Mouse (Mus musculus): ENCODE measurements around the gene Flt4. TPM values are rescaled to one million over a fixed set of nuclear protein-coding genes. Genes with fewer than 3 reads are reported as not detected.

Flt4 gene
- not detected for polyA plus RNA-seq (2017; shearing (Covaris generic))

DNA sequence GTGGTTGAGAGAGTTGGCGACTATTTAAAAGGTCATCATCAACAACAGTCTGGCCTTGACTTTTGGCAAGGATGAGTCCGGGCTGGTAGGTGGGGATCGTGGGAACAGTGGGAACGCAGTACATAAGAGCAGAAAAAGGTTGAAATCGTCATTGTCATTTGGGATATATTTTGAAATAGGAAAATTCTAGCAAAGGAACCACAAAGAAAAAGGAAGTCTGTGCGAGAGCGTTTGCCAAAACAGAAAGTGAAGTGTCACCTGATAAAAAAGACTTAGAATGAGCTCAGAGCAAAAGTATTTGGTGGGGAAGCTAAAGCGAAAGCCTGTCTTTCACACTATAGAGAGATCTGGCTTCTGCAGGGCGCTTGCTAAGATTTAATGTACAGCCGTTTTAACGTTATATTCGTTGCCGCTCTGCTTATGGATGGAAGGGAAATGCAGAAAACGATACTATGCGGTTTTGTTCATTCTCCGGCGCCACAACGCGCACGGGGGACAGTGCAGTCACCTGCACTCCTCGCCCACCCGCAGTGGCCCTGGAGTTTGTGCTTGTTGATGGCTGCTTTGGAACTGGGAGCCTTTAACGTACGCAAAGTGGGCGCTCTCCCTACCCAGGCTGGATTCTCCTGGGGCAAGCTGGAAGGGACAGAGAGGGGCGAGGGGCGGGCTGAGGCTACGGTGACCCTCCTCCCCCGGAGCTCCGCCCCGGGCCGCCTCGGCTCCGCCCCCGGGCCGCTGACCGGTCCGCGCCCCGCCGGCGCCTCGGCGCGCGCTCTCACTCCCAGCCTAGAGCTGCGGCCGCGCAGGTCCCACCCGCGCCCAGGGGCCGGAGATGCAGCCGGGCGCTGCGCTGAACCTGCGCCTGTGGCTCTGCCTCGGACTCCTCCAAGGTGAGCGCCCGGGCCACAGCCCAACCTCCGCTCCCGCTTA, at the start of gene Flt4:
TSS of gene Flt4 (plus strand) at position 326 of the 930 bp plus-strand sequence.

DNA sequence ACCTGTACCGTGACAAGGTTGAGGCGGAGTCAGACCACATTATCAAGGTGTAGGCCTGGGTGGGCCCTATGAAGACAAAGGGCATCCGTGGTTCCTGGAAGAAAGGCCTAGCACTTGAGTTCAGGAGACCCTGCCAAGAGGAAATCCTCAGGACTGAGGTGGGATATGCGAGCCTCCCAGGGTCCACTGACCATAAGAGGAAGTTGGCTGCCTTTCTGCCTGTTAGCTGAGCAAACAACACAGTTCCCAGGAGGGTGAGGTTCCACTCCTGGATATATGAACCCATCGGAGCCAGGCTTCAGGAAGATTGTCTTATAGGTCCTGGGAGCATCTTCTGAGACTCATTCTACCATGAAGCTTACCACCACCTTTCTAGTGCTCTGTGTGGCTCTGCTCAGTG, 54.2 kb downstream of the Flt4 start, which contains the start of gene Scgb3a1:
TSS of gene Scgb3a1 (plus strand) at position 301 of the 400 bp plus-strand sequence.

Other genes with a start within 250 kb of the Flt4 start
- not detected for gene Olfr1389, start 186.2 kb upstream of the Flt4 start, polyA plus RNA-seq (2017; shearing (Covaris generic))
- gene Olfr1388, start 172.6 kb upstream of the Flt4 start, polyA plus RNA-seq (2017; shearing (Covaris generic)): 0.15 TPM
- not detected for gene Olfr1387, start 153.9 kb upstream of the Flt4 start, polyA plus RNA-seq (2017; shearing (Covaris generic))
- gene Olfr1386, start 144.2 kb upstream of the Flt4 start, polyA plus RNA-seq (2017; shearing (Covaris generic)): not detected
- gene Olfr1385, start 120.2 kb upstream of the Flt4 start, polyA plus RNA-seq (2017; shearing (Covaris generic)): 0.20 TPM
- not detected for gene Olfr1384, start 102.5 kb upstream of the Flt4 start, polyA plus RNA-seq (2017; shearing (Covaris generic))
- not detected for gene Olfr1383, start 89.6 kb upstream of the Flt4 start, polyA plus RNA-seq (2017; shearing (Covaris generic))
- not detected for gene Olfr1382, start 81.0 kb upstream of the Flt4 start, polyA plus RNA-seq (2017; shearing (Covaris generic))
- not detected for gene Olfr1381, start 65.8 kb upstream of the Flt4 start, polyA plus RNA-seq (2017; shearing (Covaris generic))
- not detected for gene Olfr1380, start 52.4 kb upstream of the Flt4 start, polyA plus RNA-seq (2017; shearing (Covaris generic))
- gene Scgb3a1, start 54.3 kb downstream of the Flt4 start, polyA plus RNA-seq (2017; shearing (Covaris generic)): 0.61 TPM
- gene Cnot6, start 103.5 kb downstream of the Flt4 start, polyA plus RNA-seq (2017; shearing (Covaris generic)): 129 TPM
- gene Gfpt2, start 184.9 kb downstream of the Flt4 start, polyA plus RNA-seq (2017; shearing (Covaris generic)): 0.53 TPM
- gene Mapk9, start 237.5 kb downstream of the Flt4 start, polyA plus RNA-seq (2017; shearing (Covaris generic)): 63.7 TPM